In the genomic region with DNA sequence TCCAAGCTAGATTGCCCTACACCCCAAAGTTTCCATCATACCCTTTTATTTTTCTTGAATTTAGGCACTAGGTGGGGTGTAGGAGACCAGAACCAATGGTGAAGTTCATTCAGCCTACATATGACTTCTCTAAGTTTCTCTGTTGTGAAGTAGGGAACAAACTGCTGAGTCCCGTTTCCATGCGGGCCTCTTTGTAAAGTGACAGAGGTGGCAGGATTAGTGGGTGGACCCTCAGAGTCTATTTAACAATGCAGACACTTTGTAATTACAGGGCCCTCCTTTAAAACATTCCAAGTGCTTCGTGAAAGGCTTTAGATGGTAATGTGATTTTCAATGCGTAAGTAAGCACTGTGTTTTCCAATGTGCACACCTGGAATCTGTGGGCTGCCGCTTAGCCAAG, we compare ENCODE assay signal across 18 mouse cellular contexts.
"Had no signal": no experiment of that assay in that cellular context is flagged by ENCODE, and none has a peak within 500 bp of the region (broad histone marks: within the 10 kb centered on the region; RNA-seq: fewer than 3 reads in every experiment).

No protein-coding gene starts in this region.

- H3K9me3 ChIP-seq: liver, embryonic 15.5 days; lung, embryonic 15.5 days; midbrain, embryonic 10.5 days; midbrain, embryonic 13.5 days; neural tube, embryonic 12.5 days; stomach, embryonic 15.5 days had no signal

- H3K36me3 ChIP-seq: liver, embryonic 15.5 days; lung, embryonic 15.5 days; midbrain, embryonic 10.5 days; midbrain, embryonic 13.5 days; neural tube, embryonic 12.5 days; stomach, embryonic 15.5 days had no signal

- H3K9ac ChIP-seq: liver, embryonic 15.5 days; liver, postnatal 0 days; lung, embryonic 15.5 days; midbrain, embryonic 13.5 days; neural tube, embryonic 12.5 days; stomach, embryonic 15.5 days had no signal

- H3K27me3 ChIP-seq: liver, embryonic 15.5 days; lung, embryonic 15.5 days; midbrain, embryonic 13.5 days; neural tube, embryonic 12.5 days; stomach, embryonic 15.5 days had no signal

- DNase-seq: liver, postnatal 0 days; lung, adult 2 months; lung, postnatal 14 days; lung, postnatal 4 days; right cerebral cortex, postnatal 14 days; thymus, adult 2 months; thymus, postnatal 25 days; thymus, postnatal 4 days had no signal

- H3K4me1 ChIP-seq: liver, embryonic 15.5 days; lung, embryonic 15.5 days; neural tube, embryonic 12.5 days; stomach, embryonic 15.5 days had no signal

- H3K27ac ChIP-seq: liver, embryonic 15.5 days; lung, embryonic 15.5 days; midbrain, embryonic 10.5 days; midbrain, embryonic 13.5 days; neural tube, embryonic 12.5 days; stomach, embryonic 15.5 days; stomach, postnatal 0 days had no signal

- H3K4me3 ChIP-seq: liver, embryonic 15.5 days; lung, embryonic 15.5 days; midbrain, embryonic 10.5 days; midbrain, embryonic 13.5 days; myocyte; neural tube, embryonic 12.5 days; stomach, embryonic 15.5 days had no signal

- ATAC-seq: liver, postnatal 0 days; lung, postnatal 0 days; midbrain, embryonic 13.5 days; midbrain, embryonic 16.5 days had no signal

- H3K4me2 ChIP-seq: liver, embryonic 15.5 days; lung, embryonic 15.5 days; midbrain, embryonic 13.5 days; neural tube, embryonic 12.5 days; stomach, embryonic 15.5 days had no signal
